Mouse (Mus musculus) T-helper 1 cell (primary cell): ENCODE measurements around the gene Glmp.
"Not testable (repeated sequence)": the region's sequence is repeated elsewhere in the genome, so short reads cannot be mapped to it uniquely, and the experiment has no call there.

ENCODE experiments used
- in situ Hi-C: fragments of 300-600 bp; cut with MboI, MseI; formaldehyde crosslinking; loops from one replicate; pipeline ENCODE4 v1.15.1; 2025; ENCODE audit warnings: high pct_unique_total_duplicates

Glmp gene

DNA sequence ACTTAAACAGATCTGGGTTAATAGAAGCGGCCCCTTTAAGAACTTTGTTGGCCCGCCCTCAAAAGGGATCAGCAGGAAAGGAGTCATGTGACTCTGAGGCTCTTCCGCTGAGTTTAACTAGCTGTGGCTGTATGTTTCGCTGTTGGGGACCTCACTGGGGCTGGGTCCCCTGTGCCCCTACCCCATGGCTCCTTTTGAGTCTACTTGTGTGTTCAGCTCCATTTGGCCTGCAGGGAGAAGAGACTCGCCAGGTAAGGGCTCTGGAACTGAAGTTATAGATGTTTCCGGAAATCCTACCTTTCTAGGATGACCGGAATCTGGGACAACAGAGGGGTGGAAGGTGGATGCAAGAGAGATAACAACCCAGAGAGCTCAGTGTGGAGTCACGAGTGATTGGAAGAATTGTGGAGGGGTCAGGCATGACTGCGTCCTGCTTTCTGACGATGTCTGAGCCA, at the start of gene Glmp:
Gene Glmp, plus strand, starts transcription at position 73 of the 455 bp plus-strand sequence.
- in situ Hi-C loops = loop anchor here (25.0 kb wide), 3 partner anchors 562 to 1687 kb away; no protein-coding TSS in a partner anchor

DNA sequence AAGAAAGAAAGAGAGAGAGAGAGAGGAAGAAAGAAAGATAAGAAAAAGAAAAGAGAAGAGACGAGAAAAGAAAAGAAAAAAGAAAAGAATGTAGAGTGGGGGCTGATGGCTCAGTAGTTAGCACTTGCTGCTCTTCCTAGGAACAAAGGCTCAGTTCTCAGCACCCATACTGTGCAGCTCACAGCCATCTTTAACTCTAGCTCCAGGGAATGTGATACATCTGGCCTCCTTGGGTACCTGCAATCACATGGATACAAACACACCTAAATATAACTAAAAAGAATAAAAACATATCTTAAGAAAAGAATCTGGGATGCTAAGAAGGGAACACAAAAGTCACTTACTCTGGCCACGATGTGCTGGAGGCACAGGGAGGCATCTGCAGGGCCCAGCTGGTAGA, 48.7 kb upstream of the Glmp start:
- in situ Hi-C loops = no loop called here

DNA sequence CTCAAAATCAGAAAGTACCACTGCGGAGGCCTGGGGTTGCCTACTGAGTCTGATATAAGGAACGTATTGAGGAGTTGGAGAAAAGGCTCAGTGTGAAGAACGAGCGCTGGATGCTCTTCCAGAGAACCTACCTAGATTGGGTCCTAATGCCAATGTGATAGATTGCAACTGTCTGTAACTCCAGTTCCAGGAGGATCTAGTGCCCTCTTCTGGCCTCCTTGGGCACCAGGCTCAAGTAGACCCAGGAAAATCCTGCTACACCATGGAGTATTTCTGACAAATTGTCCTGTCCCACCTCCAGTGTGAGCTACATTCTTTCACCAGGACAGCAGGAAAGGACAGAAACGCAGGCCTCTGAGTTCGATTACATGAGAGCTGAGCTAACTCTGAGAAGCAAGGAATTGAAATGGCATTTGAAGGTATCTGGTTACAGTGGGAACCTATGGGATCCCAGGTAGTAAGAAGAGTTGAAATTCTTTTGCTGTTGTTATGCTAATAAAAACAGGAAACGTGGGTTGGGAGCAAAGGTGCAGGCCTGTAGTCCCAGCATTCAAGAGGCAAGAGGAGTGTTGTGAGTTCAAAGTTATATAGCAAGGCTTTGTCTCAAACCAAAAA, 48.2 kb upstream of the Glmp start:
- in situ Hi-C loops = no loop called here

DNA sequence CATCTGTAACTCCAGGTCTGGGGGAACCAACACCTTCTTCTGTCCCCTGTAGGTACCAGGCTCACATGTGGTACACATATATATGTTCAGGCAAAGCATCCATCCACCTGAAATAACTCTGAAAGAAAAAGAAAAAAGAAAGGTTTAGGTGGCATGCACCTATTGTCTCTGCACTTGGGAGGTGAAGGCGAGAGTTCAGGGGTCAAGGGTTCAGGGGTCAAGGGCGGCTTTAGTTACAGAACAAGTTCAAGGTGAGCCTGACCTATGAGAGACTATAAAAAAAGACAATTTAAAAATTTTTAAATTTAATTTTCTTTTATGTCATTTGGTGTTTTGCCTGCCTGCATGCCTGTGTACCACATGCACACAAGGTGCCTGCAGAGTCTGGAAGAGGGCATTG, 44.8 kb upstream of the Glmp start:
- in situ Hi-C loops = no loop called here

DNA sequence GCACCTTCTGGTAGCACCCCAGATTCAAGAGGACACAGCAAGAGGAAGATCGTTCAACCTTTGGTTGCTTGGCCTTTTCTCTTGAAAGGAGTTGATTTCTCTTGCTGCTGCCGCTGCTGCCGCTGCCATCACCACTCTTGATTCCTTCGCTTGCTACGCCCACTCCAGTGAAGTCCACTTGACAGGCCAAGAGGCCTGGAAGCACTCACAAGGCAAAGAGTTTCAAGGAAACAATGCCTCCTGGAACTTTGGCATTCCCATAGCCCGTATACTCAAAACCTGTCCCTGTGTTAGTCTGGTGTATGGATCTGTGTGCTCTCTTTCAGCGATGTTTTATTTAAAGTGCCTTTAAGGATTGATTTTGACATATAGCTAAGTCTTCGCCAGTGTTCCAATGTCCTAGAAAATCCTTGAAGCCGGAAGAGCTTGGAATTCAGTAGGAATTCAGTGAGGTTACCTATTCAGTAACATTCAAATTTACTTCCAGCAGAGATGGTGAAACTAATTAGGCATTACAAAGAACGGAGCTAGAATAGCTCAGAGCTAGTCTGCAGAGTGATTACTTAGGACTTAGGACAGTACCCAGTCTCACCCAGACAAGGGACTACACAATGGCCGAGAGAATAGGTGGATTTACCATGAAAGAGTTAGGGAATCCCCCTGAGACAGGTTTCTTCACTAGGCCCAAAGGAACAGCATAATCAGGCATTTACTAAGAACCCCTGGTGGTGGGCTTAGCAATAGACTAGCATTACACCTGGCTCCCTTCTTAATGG, 43.5 kb upstream of the Glmp start:
- in situ Hi-C loops = not testable (repeated sequence)

DNA sequence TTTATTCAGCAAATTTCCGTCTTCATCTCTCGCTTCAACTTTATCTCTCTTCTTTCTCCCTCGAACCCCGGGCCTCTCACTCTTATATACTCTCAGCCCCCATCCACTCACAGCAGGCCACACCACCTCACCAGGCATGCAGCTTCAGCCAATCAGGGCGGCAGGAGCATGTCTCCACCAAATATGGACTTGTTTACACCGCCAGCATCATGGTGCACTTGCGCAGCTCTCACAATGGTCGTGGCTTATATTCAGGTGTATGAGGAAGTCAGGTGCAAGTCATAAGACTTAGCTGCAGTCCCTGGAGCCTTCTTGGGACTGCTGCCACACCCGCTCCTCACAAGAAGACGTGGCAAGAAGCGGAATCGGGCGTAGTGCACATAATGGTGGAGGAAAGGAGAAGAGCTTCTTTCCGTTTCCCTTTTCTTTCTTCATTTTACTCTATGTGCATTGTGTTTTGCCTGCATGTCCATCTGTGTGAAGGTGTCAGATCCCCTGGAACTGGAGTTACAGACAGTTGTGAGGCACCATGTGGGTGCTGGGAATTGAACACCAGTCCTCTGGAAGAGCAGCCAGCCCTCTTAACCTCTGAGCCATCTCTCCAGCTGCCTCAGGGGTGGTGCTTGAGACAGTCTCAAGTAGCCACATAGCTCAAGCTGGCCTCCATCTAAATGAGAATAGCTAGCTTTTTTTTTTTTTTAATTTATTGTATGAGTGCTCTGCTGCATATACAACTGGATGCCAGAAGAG, 39.8 kb upstream of the Glmp start:
- in situ Hi-C loops = not testable (repeated sequence)

DNA sequence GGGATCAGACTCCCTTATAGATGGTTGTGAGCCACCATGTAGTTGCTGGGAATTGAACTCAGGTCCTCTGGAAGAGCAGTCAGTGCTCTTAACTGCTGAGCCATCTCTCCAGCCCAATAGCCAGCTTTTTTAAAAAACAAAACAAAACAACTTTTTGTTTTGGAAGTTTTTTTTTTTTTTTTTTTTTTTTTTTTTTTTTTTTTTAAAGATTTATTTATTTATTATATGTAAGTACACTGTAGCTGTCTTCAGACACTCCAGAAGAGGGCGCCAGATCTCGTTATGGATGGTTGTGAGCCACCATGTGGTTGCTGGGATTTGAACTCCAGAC, 39.3 kb upstream of the Glmp start:
- in situ Hi-C loops = not testable (repeated sequence)

DNA sequence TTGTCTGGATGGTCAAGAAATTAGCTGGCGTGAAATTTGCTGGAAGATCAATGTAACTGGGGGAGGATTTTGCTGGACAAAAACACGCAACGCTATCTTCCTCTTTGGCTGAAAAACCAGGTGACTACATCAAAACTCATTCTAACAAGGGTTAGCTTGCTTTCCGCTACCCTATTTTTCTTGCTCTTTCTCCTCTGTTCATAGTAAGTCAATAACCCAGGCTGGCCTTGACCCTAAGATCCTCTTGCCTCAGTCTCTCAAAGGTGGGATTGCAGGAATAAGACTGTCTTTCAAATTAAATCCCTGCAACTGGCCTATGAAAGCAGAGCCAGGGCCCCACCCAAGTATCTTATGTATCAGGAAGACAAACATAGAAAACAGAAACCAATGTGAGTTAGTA, 37.7 kb upstream of the Glmp start, which contains the start of gene Gm38392:
Gene Gm38392, minus strand, starts transcription at position 101 of the 400 bp plus-strand sequence.
- in situ Hi-C loops = no loop called here

DNA sequence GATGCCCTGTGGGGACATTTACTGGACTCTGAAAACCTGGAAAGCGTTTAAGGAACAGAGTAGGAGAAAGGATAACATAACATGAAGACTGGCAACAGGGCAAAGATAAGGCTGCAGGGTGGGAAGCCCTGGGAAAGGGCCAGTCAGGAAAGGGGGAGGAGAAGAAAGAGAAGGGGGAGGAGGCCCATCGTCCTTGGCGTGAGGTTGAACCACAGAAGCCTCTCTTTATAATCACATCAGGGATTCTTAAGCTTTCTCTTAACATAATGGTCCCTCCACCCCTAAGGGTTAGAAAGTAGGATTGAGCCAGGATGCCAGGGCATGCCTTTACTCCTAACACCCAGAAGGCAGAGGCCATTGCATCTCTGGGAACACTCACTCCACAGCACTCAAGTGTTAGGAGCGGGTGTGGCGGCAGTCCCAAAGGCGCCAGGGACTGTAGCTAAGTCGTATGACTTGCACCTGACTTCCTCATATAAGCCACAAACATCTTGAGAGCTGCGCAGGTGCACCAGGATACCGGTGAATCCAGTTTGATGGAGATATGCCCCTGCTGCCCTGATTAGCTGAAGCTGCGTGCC, 36.6 kb upstream of the Glmp start:
- in situ Hi-C loops = not testable (repeated sequence)

DNA sequence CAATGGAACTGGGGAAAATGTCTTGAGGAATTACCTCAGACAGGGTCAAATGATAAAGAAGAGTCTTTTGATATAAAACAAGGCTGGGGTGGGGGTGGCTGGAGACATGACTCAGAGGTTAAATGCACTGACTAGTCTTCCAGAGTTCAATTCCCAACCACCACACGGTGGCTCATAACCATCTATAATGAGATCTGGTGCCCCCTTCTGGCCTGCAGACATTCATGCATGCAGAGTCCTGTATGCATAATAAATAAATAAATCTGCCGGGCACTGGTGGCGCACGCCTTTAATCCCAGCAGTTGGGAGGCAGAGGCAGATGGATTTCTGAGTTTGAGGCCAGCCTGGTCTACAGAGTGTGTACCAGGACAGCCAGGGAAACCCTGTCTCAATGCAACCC, 32.9 kb upstream of the Glmp start:
- in situ Hi-C loops = no loop called here

DNA sequence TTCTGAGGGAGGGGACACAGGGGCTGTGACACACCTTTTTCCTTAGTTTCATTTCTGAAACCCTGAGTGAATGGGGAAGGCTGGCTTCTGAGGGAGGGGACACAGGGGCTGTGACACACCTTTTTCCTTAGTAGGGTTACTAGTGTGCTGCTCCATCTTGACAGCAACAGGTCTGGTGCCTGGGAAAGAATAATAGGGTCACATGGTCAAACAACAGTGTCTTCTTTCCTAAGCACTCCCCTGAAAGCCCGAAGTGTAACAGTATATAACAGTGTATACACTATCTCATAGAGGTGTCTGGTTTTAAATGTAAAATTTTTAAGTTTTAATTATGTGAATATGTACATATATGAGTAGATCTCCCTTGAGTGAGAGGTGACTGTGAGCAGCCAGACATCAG, 29.6 kb upstream of the Glmp start:
- in situ Hi-C loops = not testable (repeated sequence)

DNA sequence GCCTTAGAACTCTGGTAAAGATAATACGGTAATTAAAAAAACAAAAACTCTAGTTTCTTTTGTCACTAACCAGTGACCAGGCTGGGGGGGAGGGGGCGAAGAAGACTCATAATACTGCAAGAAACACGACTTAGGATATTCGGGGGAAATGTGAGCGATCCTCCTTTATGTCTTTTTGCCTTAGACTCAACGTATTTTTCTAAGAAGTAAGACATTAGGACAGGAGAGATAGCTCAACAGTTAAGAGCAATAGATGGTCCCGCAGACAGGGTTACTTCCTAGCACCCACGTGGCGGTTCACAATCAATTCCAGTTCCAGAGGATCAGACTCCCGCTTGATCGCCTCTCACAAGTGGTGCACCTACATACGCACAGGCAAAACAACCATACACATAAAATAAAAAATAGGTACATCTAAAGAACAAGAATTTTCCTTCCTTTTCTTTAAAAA, 28.7 kb upstream of the Glmp start:
- in situ Hi-C loops = no loop called here

DNA sequence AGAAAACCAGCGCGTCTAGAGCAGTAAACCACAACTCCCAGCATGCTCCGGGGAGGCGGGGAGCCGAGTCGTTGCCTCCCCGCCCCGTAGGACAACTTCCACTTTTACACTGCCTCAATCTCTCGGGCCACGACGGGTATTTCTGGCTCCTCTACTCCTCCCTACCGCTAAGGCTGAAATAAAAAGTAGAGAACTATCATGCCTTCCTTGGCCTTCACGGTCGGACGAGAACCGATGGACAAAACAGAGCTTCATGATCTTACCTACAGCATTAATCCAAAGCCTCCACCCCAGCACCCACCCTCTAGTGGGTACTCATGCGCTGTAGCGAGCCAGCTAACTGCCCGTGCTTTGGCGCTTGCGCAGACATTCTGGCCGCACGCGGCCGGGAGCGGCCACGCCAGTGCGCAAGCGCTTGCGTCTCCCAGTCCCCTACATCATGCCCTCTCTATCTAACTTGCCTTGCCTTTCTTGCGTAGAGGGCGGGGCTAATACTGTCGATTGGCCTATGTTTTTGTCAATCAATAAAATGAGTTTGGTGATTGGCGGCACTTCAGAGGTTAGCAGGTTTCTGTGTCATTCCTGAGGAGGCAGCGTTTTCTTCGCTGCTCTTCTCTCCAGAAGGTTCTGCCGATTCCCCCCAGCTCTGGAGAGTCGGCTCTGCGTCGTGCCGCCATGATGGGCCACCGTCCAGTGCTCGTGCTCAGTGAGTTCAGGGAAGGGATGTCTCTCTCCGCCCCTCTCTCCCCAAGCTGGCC, 28.1 kb upstream of the Glmp start, which contains the start of the genes Tsacc and Cct3:
Gene Tsacc, minus strand, starts transcription at position 439 of the 758 bp plus-strand sequence.
Gene Cct3, plus strand, starts transcription at position 556 of the 758 bp plus-strand sequence.
- in situ Hi-C loops = no loop called here

DNA sequence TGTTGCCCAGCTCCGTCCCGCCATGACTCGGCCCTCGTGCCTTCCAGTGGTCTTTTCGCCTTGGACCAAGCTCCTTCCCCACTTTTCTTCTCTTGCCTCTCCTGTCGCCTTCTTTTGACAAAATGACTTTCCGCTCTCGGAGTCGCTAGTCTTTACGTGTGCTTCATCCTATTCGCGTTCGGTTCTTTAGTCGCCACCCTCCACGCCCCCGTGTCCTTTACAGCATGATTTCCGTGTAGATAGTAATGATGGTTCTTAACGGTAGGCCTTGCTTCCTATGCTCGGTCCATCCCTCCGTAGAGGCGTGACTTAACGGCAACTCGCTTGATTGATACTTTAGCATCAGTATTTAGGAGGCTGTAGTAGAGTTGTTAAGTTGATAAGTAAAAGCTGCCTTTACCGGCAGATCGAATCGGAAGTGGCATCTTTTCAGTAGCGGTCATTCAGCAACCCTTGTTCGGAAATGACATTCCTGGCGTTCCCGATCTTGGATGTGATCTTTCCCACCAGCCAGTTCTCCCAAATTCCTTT, 27.4 kb upstream of the Glmp start:
- in situ Hi-C loops = no loop called here

DNA sequence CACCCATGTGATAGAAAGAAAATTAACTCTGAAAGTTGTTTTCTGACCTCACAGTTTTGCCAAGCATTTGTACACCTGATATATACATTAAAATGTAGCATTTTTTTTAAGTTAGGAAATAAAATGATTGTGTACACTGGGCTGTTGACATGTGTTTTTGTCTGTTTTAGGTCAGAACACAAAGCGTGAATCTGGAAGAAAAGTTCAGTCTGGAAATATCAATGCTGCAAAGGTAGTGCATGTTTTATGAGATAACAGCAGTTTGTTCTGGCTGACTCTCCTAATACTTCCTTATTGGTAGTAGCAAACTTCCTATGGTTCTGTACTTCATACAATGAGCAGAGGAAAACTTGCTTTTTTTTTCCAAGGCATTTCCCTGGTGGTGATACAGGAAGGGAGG, 25.7 kb upstream of the Glmp start:
- in situ Hi-C loops = no loop called here

DNA sequence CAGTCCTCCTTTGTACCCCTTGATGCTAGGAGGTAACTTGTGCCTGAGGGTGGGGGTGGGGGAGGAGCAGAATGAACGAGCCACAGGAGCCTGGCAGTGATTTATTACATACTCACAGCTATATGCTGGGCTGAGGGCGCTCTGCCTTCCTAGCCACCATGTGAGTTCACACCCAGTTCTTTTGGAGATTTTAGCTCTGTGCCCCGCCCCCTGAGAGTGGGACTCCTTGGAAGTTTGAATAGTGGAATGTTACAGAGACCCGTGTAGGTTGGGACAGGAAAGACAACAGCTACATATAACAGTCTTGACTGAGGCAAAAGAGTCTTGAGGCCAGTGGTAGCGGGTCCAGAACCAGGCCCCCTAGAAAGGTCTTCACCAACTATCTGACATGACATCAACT, 4.1 kb downstream of the Glmp start:
- in situ Hi-C loops = no loop called here

DNA sequence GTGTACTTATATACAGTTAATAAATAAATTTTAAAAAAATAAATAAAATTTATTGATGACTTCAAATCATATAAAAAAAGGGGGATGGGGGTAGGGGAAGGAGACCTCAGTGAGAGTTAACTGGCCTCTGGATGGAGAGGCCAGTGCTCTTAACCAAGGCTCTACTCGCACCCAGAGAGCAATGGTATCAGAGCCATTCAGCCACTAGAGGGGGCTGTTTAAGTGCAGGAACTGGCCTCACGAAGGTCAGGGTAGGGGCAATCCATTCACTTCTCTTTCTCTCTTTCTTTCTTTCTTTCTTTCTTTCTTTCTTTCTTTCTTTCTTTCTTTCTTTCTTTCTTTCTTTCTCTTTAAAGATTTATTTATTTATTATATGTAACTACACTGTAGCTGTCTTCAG, 6.5 kb downstream of the Glmp start:
- in situ Hi-C loops = no loop called here

DNA sequence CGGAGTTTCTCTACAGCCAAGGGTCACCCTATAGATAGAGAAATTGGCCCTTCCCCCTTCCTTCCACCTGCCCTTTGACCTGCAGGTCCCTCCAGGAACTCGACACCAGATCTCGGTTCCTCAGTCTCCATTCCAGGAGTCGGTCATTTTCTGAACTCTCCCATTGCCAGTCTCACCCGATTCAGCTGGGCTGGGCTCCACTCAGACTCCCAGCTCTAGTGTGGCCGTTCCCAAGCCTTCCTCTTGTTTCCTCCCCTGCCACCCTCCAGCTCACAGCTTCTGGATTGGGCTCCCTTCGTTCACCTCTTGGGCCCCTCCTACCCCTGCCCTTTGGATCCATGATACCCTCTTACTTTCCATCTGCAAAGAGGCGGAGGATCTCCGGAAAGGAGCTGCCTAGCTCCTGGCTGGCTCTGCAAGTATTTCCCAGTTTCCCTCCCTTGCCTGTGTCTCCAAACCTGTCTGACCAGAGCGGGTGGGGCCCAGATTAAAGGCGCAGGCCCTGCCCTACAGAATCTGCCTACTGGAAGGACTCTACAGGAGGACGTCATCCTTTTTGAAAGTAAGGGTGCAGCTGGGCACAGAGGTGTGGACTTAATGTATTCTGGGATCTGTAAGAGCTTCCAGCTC, 9.3 kb downstream of the Glmp start:
- in situ Hi-C loops = no loop called here

DNA sequence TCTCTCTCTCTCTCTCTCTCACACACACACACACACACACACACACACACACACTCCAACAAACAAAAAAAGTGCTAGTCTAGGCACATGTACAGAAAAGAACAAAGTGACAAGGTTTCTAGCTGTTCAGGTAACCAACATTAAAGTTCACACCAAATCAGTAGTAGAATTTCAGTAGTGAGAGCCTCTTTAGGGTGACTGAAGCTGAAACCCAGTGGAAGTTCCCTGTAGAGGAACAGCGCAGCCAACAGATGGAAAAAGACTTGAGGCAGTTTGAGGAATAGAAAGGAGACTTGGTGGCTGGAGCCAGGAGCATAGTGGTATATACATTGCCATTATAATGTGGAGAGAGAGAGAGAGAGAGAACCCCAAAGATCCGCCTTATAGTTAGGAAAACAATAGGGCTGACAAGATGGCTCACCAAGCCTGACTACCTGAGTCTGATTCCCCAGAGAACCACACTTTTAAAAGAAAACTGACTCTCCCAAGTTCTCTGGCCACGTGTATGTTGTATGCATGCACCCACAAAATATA, 10.1 kb downstream of the Glmp start:
- in situ Hi-C loops = no loop called here

DNA sequence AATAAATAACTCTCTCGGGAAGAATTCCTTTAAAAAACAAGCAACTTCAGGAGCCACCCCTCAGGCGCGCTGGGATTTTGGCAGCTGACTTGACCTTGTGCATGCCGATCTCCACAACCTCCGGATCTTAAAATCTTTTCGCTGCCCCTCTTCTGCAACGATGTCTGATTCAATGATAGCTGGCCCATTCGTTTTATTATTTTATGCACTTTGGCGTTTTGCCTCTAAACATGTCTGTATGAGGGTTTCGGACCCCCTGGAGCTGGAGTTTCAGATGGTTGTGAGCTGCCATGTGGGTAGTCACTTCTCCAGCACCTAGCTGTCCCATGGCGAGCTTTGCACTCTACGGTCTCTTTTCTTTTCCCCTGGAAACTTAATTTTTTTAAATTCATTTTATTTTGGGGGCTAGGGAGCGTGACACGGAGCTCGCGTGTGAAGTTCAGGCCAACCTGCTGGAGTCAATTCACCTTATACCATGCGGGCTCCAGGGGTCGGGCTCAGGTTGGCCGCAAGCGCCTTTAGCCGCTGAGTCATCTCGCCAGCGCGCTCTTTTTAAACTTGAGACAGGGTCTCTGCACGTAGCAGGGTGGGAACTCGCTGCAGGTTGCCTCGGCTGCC, 10.7 kb downstream of the Glmp start:
- in situ Hi-C loops = no loop called here
